Comparison of ENCODE assay signal across 9 mouse cellular contexts in the genomic region with DNA sequence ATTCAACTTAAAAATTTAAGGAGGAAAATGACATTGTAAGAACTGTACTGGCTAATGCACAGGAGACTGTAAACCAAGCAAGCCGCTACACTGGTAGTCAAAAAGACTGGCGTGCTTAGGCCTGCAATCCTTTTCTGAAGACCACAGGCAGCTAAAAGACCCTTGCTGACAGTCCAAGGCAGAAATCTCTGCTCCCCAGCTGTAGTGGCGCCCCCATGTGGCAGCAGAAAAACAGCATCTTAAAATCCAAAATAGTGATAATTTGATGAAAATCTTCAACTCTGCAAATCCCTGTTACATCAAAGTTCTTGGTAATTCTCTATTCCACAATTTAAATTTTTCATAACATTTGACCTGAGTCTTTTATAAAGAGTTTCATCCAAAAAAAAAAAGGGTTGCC. TPM values are rescaled to one million over a fixed set of nuclear protein-coding genes. Genes with fewer than 3 reads are reported as not detected.
DNase-seq lines count a peak whose midpoint lies in the region; ATAC-seq and TF ChIP-seq lines count a peak whose summit lies in the region.
"Had no signal": no experiment of that assay in that cellular context is flagged by ENCODE, and none has a peak within 500 bp of the region (broad histone marks: within the 10 kb centered on the region; RNA-seq: fewer than 3 reads in every experiment).

No protein-coding gene starts in this region.

- no peak; the same call in none of the 2 replicates for TF ChIP-seq RAD21 in CH12.LX (IDR thresholded peaks at IDR 0.05; ENCODE audit: low read depth, low read length)

- H3K4me3 ChIP-seq in CH12.LX (replicated peaks in 1 of 3; ENCODE audit: low read depth in 2 of 3, low read length in 2 of 3, poor library complexity in 1 of 3) = no peak overlapping the region
- no peak overlapping the region for H3K4me3 ChIP-seq in cortical plate, adult 2 months (ENCODE audit: insufficient read depth, low read length)
- H3K4me3 ChIP-seq: erythroblast, embryonic 14.5 days had no signal

- no peak for TF ChIP-seq EP300 in CH12.LX (IDR thresholded peaks at IDR 0.05; ENCODE audit: low read length)

- H3K27ac ChIP-seq in CH12.LX (ENCODE audit: insufficient read depth, low read depth) = no peak overlapping the region
- no peak overlapping the region for H3K27ac ChIP-seq in cortical plate, adult 2 months (ENCODE audit: insufficient read depth, low read length)

- H3K4me1 ChIP-seq in CH12.LX (ENCODE audit: control insufficient read depth in 1 of 2, insufficient read depth in 2 of 2) = no peaks in the 10 kb centered on the region
- no peaks in the 10 kb centered on the region for H3K4me1 ChIP-seq in cortical plate, adult 2 months (ENCODE audit: control insufficient read depth, insufficient read depth, low read length)

- TF ChIP-seq CTCF in CH12.LX (conservative IDR thresholded peaks at IDR 0.05 in 1 of 2, IDR thresholded peaks at IDR 0.05 in 1 of 2; ENCODE audit: low read depth in 2 of 2, low read length in 2 of 2) = peak; percentile 35 to 51; a peak in 3 of 4 replicates
- peak; percentile 38 for TF ChIP-seq CTCF in cortical plate, adult 2 months (IDR thresholded peaks at IDR 0.05; ENCODE audit: extremely low read depth, insufficient read depth, low read length)

- peaks cover 15% of the 10 kb centered on the region for H3K9me3 ChIP-seq in CH12.LX (replicated peaks; ENCODE audit: low read length)

- in situ Hi-C loops in CH12.LX (cut with MboI; ENCODE audit: low pct_ligation_motif_present, low pct_unique_long_range_greater_than_20kb, low sequenced_read_pairs) = no loop called here

- DNase-seq in kidney, postnatal 4 days = peak; percentile 28 to 29
- no peak for DNase-seq in kidney, adult 8-10 months
- DNase-seq in A20 (ENCODE audit: low read depth, low spot score) (peak; percentile 7), CH12.LX (ENCODE audit: extremely low read depth) (peak; percentile 15)
- DNase-seq: heart, postnatal 36 days had no signal

- no peak for TF ChIP-seq POLR2A in CH12.LX (IDR thresholded peaks at IDR 0.05; ENCODE audit: low read depth, low read length)
- TF ChIP-seq POLR2A in cortical plate, adult 2 months (IDR thresholded peaks at IDR 0.05; ENCODE audit: extremely low read depth, insufficient read depth, low read length) = no peak

- dilution Hi-C loops in CH12.LX (cut with MboI; ENCODE audit: extremely low pct_ligation_motif_present, extremely low pct_unique_long_range_greater_than_20kb, low sequenced_read_pairs) = no loop called here

- H3K27me3 ChIP-seq in CH12.LX (replicated peaks) = no peaks in the 10 kb centered on the region

- no peaks in the 10 kb centered on the region for H3K36me3 ChIP-seq in CH12.LX (replicated peaks in 1 of 2; ENCODE audit: control insufficient read depth in 1 of 2, insufficient read depth in 1 of 2, low read length in 1 of 2)

- H3K79me2 ChIP-seq in CH12.LX (replicated peaks; ENCODE audit: control insufficient read depth, extremely low read depth, insufficient read depth, poor library complexity, severe bottlenecking) = no peaks in the 10 kb centered on the region

- ATAC-seq in monocyte, adult 5-6 weeks (replicated peaks; ENCODE audit: insufficient number of reproducible peaks, low FRiP score, low TSS enrichment, poor library complexity, severe bottlenecking) = no peak
- no peak for ATAC-seq in CD4-positive, CD25-positive, alpha-beta regulatory T cell, adult 4 months

- H3K4me2 ChIP-seq in CH12.LX (ENCODE audit: insufficient read depth, low read depth, poor library complexity, severe bottlenecking) = no peak overlapping the region

- H3K9ac ChIP-seq in CH12.LX (ENCODE audit: insufficient read depth, low read depth) = no peak overlapping the region

TF ChIP-seq in CH12.LX, 34 proteins besides CTCF, POLR2A, EP300 and RAD21:
- no peak for TF ChIP-seq ZNF384 (IDR thresholded peaks at IDR 0.05; ENCODE audit: low read depth, low read length)
- TF ChIP-seq UBTF (IDR thresholded peaks at IDR 0.05; ENCODE audit: low read depth, low read length) = no peak
- no peak for TF ChIP-seq MAX (IDR thresholded peaks at IDR 0.05; ENCODE audit: low read length)
- peak; percentile 37; the same call in 1 of the 2 replicates for TF ChIP-seq SMC3 (IDR thresholded peaks at IDR 0.05; ENCODE audit: low read depth, low read length)

RNA-seq across cellular contexts. Expression of a gene that starts 3.8 kb away (rescaled TPM):
- total RNA-seq in CH12.LX (2012; rRNA removed) (not detected in 2 replicates), CH12.LX (2014; rRNA removed) (not detected in 2 replicates)
- not detected in 2 replicates for polyA plus RNA-seq in CH12.LX (2012; ENCODE audit: insufficient read length, low read depth)
- 15.3 and 18.2 TPM in 2 replicates for polyA plus RNA-seq in cortical plate, adult 2 months (2012; rRNA removed)
- not detected in 3 replicates for total RNA-seq in monocyte, adult 5-6 weeks (2017)
- polyA plus RNA-seq in CD4-positive, CD25-positive, alpha-beta regulatory T cell, adult 4 months (2017; shearing (Covaris generic)) = not detected
- polyA plus RNA-seq: erythroblast, embryonic 14.5 days had no signal

Comparison
In these comparisons a context has a peak if more than half of its experiments do, and no peak if none do; other contexts are left out.
1. DNase-seq: peak in kidney, postnatal 4 days (2 of 2), A20 (single experiment) and CH12.LX (single experiment); none in kidney, adult 8-10 months (0 of 2).
2. RNA of a gene that starts 3.8 kb away (polyA plus RNA-seq): 15.3 to 18.2 TPM in cortical plate, adult 2 months; not detected in CH12.LX and not detected in CD4-positive, CD25-positive, alpha-beta regulatory T cell, adult 4 months; every median in the first group is over 10 times any median in the second.